Mouse (Mus musculus) lung, postnatal 36 days (tissue): ENCODE measurements around the gene Slc12a1.
"Not testable (repeated sequence)": the region's sequence is repeated elsewhere in the genome, so short reads cannot be mapped to it uniquely, and the experiment has no call there.

Experiments
- DNase-seq: peaks from one replicate; pipeline ENCODE4 v3.0.0; 2022; ENCODE audit warnings: mixed read lengths

Slc12a1 gene

DNA sequence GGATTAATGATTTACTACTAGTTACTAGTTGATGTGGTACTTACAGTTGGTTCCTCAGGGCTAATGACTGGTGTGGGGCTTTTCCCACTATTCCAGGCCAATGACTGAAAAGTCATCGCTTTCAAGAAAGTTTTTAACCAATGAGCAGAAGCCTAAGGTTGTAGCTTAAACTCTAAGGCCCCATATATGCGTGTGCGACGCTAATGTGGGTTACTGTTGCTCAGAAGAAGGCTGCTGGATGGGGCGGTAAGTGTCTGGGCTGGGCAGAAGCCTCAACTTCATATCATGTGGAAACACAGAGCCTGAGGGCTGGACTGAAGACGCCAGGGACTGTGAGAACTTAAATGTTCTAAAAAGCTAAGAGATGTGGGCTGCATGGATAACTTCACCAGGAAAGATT is at the start of gene Slc12a1:
Slc12a1 (plus strand) TSS at position 118 of the 400 bp plus-strand sequence.
- no peak for DNase-seq

DNA sequence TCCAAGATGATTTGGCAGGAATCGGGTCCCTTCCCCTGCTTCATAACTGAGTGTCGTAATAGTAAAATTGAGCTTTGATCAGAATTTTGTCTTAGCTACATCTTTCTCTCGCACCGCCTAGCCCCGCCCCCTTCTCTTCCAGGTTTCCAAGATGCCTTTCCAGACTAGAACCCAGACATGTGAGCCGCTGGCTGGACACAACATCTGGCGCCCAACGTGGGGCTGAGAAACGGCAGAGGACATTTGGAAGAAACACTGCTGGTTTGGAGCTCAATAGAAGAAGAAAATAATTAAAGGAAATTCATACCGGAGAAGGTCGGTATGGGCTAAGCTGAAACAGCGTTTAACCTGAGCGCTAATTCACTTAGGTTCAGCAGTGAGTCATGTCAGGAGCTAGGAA is 47.8 kb upstream of the Slc12a1 start:
- not testable (repeated sequence) for DNase-seq

DNA sequence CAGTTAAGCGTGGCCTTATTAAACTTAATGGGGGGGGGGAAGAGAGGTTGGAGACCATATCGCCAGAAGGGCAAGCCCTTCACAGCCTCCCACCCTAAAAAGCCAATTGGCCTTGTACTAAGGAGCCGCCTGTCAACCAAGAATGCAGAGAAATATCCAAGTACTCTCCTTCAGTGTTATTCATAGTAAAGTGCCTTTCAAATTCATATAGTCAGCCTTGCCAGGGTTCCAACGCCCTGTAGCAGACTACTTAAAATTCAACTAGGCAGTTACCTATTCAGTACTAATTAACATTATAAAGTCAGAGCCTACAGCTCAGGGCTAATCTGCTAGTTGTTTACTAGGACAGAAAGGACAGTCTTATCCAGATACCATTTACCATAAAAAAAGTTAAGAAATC is 45.8 kb upstream of the Slc12a1 start:
- DNase-seq: not testable (repeated sequence)

DNA sequence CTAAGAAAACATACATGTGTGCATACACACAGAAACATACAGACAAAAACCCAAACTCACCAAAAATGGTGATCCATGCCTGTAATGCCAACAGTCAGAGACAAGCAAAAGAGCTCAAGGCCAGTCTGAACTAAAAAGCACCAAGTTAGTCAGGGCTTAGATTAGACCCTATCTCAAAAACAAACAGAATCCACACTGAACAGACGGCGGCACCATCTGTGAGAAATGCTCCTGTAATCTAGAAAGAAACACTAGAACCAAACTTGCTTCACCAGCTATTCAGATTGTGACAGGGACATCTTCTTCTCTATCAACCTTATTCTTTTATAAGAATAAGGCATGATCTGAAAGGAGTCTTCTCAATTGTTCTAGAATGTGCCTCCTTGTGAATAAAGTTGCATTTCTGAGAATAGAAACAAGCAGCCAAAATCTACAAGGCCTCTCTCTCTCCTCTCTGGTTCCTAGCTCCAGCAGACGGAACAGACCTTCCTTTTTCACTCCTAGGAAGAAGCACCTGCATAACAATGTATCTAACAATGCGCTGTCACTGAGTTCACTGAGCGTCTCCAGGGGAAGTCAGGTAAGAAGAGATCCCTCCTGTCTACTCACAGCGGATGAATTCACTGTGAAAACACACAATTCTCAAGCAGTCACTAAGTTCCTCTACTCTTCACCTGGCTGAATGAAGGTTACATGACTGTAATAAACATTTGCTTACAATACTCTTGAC is 32.8 kb upstream of the Slc12a1 start:
- DNase-seq: no peak

DNA sequence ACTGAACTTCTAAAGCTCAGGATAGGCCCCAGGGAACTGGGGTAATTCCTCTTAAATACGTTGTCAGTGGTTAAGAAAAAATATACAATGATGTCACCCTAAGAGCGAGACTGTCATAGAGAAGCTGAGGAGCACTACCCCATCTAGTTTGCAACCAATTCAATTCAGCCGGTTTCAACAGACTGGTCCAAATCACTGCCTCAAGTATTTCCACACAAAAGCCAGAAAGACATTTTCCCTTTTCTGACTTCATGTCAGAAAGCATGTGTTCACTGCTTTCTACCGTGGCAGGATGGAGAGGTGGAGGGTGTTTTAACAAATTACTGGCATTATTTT is 30.0 kb upstream of the Slc12a1 start:
- DNase-seq: no peak

GRCm38 (mm10) chr2:125122624-125123476 is 29.5 kb upstream of the Slc12a1 start:
- DNase-seq: peak; percentile 56

DNA sequence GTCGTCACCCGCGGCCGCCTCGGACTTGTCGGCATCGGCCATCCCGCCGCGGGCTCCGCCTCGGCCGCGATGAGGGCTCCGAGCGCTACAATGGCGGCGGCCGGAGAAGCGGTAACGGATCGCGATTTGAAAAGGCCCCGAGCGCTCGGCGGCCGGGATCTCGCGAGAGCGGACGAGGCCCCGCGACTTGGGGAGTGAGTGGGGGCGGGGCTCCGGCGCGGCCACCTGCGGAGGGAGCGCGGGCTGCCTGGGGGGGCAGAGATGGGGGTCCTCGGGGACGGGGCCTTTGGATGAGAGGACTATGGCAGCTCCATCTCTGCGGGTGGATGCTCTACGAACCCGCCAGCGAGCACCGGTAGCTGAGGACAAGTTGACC is 28.8 kb upstream of the Slc12a1 start, which contains the start of gene Myef2:
Myef2 (minus strand) TSS at position 185 of the 376 bp plus-strand sequence.
- peak; percentile 77 for DNase-seq

DNA sequence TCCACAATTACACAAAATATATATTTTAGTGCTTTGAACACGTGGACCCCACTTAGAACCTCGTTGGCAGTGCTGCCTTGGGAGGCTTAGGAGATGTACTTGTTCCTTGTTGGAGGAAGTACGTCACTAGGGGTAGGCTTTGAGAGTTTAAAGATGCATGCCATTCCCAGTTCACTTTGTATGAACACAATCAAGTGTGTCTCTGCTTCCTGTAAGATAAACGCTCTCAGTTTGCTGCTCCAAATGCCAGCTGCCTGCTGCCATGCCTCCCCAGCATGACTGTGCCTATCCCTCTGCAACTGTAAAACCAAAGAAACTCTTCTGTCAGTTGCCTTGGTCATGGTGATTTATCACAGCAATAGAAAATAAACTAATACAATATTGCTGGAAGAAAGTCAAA is 26.5 kb upstream of the Slc12a1 start:
- no peak for DNase-seq

DNA sequence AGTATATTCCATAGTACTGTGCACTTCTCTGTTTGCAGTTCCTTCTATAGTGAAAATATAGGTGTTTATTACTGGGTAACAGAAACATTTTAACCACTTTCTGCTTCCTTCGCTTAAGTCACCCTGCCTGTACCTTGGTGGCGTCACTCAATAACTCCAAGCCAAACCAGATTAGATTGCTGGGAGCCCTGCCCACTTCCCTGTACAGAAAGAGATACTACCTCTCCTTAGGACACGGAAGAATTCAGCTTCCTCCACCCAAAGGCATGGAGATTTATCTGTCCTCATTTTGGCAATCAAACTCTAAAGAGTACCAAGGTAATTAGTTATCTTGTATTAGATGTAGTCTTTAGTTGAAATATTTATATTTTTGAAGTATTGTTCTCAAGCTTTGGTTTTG is 25.5 kb upstream of the Slc12a1 start:
- DNase-seq: no peak

DNA sequence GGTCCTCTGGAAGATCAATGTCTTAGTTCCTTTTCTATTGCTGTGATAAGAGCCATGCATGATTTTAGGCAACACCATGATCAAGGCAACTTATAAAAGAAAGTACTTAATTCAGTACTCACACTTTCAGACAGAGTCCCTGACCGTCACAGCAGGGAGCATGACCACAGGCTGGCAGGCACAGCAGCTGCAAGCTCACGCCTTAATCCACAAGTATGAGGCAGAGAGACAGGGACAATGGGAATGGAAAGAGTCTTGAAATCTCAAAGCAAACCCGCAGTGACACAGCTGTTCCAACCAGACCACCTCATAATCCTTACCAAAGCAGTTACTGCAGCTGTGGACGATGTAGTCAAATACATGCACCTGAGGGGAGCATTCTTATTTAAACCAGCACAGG is 18.2 kb upstream of the Slc12a1 start:
- no peak for DNase-seq

- DNase-seq: peak; percentile 74
These were observed 16.1 kb upstream of the Slc12a1 start, which contains the start of gene Ctxn2 for GRCm38 (mm10) chr2:125135903-125136811. Gene Ctxn2, plus strand, starts transcription at chr2:125136692.

GRCm38 (mm10) chr2:125136846-125137245 is 15.5 kb upstream of the Slc12a1 start:
- DNase-seq: no peak

DNA sequence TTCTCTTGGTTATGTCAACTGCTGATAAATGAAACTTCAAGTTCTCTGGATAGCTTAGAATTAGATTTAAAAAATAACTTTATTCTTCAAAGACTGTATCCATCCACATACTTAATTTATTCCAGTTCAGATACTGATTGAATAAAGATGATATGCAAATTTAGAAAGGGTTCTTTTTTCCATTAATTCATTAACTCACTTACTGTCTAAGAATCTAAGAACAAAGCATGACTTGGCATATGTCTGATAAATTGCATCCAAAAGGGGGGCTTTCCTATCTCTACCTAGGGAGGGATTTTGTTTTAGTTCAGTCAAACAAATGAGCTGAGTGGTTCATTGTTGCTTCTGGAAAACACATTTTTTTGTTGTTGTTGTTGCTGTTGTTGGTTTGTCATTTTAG is 10.0 kb upstream of the Slc12a1 start:
- no peak for DNase-seq

GRCm38 (mm10) chr2:125154294-125154693 is 2.0 kb downstream of the Slc12a1 start:
- peak; percentile 55 for DNase-seq

- DNase-seq: no peak
These were observed 3.2 kb downstream of the Slc12a1 start for GRCm38 (mm10) chr2:125155504-125155903.

- no peak for DNase-seq
These were observed 9.7 kb downstream of the Slc12a1 start for GRCm38 (mm10) chr2:125162012-125162470.

GRCm38 (mm10) chr2:125178225-125178798 is 26.0 kb downstream of the Slc12a1 start:
- no peak for DNase-seq

DNA sequence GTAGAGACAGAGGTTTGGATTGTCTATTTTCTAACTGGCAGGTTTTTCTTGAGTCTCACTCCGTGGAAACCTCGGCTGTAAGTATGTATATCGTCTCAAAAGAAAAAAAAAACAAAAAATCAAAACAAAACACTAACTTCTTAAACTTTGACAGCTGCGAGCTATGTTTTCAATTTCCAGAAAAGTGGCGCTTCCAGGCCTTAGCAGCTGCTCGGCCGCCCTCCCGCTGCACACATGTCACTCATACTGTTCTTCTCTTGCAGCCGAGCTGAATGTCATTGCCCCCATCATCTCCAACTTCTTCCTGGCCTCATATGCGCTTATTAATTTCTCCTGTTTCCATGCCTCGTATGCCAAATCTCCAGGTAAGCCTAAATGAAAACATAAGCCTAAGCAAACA is 35.6 kb downstream of the Slc12a1 start:
- DNase-seq: no peak

DNA sequence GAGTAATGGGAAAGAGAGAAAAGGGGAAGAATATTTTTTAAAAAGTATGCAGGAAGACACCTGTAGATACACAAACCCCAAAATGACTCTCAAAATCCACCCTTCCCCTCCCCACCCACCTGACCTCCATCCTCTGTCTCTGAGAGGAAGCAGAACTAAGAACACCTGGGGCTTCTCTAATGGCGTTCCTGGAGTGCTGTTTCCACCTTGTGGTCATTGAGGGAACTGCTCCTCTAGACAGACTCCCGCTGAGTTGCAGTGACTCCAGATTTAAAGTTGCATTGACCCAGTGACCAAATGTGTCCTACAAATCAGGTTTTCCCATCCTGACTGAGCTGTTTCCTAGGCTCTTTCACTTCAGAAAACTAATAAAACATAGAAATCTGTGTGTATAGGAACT is 36.9 kb downstream of the Slc12a1 start:
- DNase-seq: peak; percentile 80

GRCm38 (mm10) chr2:125192905-125193304 is 40.6 kb downstream of the Slc12a1 start:
- DNase-seq: no peak

DNA sequence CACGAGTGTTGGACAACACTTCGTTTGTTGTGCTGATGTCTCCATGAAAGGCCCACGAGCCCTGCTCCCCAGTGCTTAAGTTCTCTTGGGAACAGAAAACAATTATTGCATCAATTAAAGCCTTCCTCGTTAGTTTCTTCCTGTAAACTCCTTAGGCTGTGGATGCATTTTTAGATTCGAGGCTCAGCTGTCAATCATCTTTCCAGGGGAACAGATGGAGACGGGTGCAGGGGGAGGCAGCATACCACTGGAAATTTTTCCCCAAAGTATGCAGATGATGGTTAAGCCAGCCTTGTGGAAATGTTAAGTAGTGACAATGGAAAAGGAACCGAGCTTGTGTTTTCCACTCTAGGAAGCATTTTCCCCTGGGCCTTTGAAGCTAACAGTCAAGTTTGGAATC is 44.5 kb downstream of the Slc12a1 start:
- no peak for DNase-seq

DNA sequence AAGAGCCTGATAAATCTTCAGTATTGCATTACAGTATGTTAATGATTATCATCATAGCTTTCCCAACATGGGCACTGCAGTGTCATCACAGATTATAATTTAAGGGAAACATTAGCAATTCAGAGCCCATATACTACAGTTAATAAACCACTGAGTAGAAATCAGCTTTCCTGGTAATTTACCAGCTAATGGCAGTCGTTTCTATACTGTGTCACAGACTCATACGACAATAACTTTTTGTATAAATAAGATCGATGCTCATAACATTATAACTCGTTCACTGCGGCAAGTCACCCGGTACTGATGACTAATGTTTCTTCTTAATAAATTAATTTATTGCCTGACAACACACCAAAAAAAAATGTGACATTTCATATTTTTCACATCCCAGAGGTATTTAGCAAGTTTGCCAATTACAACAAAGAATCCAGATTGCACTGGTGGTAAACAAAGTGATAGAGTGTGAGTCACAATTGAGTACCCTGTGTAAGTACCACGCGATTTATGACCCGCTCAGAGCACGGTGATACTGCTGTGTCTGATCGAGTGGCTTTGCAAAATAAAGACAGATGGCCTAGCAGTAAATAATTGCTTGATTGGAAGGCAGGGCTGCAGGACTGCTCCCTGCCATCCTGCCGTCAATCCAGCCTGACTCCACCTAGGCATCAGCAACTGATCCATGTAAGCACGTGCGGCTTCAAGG is 56.7 kb downstream of the Slc12a1 start:
- no peak for DNase-seq
